Mouse (Mus musculus) heart, embryonic 15.5 days (tissue): ENCODE measurements around the gene Ager. TPM values are rescaled to one million over a fixed set of nuclear protein-coding genes. Genes with fewer than 3 reads are reported as not detected.

Experiments used
- ATAC-seq: fragments of 200-750 bp; cut with Nextera tagmentation; replicated peaks from 2 replicates; pipeline ENCODE4 v1.8.0; 2017; ENCODE audit warnings: low read depth, moderate TSS enrichment; ENCODE audit not compliant: insufficient number of reproducible peaks, insufficient read depth, low FRiP score
- H3K27ac ChIP-seq: fragments of 300-500 bp; sonication (generic); 2 replicates; pipeline ENCODE4 v1.5.1; 2015; ENCODE audit warnings: mild to moderate bottlenecking, inconsistent platforms
- H3K27me3 ChIP-seq: fragments of 300-500 bp; sonication (generic); 2 replicates; pipeline ENCODE4 v1.6.1; 2015; ENCODE audit warnings: inconsistent platforms
- H3K36me3 ChIP-seq: fragments of 300-500 bp; sonication (generic); 2 replicates; pipeline ENCODE4 v1.6.1; 2015; ENCODE audit warnings: mild to moderate bottlenecking, inconsistent platforms
- H3K4me1 ChIP-seq: fragments of 300-500 bp; sonication (generic); replicated peaks from 2 replicates; pipeline ENCODE4 v1.6.1; 2015; ENCODE audit warnings: inconsistent platforms
- H3K4me2 ChIP-seq: fragments of 300-500 bp; sonication (generic); 2 replicates; pipeline ENCODE4 v1.6.1; 2015; ENCODE audit warnings: inconsistent platforms, mild to moderate bottlenecking, moderate library complexity
- H3K4me3 ChIP-seq: fragments of 300-500 bp; sonication (generic); 2 replicates; pipeline ENCODE4 v1.5.1; 2015; ENCODE audit warnings: mild to moderate bottlenecking, inconsistent platforms
- H3K9ac ChIP-seq: fragments of 300-500 bp; sonication (generic); 2 replicates; pipeline ENCODE4 v1.6.1; 2015; ENCODE audit warnings: mild to moderate bottlenecking, inconsistent platforms
- H3K9me3 ChIP-seq: fragments of 300-500 bp; sonication (generic); replicated peaks from 2 replicates; pipeline ENCODE4 v1.6.1; 2016; ENCODE audit warnings: inconsistent platforms
- WGBS: fragments of 180-500 bp; shearing (Covaris S2); methylation state at CpG from one replicate; pipeline ENCODE4 v1.1.7; 2015; ENCODE audit warnings: mixed read lengths; 5-methylcytosine and 5-hydroxymethylcytosine counted together
- polyA plus RNA-seq: library from polyadenylated mRNA; unstranded; fragments of >200 nt; fragmentation: Nextera tagmentation; extraction: Ambion mirVana; gene quantifications from 2 replicates; pipeline ENCODE4 v1.2.1, GENCODE M21; 2015

The Ager gene
- polyA plus RNA-seq, 1 experiment from 2014 or later: 6.4 TPM

- H3K9ac ChIP-seq: peak within 1 kb of the TSS; percentile 40
- peak; percentile 72 for ATAC-seq
These were observed 33.6 kb upstream of the Ager start, which contains the start of gene Notch4 for GRCm38 (mm10) chr17:34564003-34564421. Gene Notch4 (plus strand): TSS chr17:34564268.

DNA sequence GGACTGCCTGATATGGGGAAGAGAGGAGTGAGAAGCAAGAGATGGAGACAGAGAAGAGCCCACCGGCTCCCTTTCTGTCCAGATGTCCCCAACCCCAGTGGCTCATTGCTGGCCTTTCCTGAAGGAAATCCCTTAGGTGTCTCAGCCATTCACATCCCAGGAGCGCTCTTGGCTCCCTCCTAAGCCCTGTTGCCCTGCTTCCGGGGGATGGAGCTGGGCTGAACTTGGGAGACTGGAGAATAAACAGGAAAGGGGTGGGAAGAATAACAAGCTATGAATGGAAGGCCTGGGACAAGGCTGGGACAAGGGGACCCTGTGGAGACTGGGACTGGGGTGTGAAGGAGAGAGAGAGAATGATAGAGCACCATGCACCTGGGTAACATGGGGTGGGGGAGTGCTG is 32.9 kb upstream of the Ager start:
- H3K36me3 ChIP-seq: no peaks in the 10 kb centered on the region
- 27% methylated on average over 3 of the region's 3 CpGs for WGBS
- peak overlapping the region; percentile 40; the same call in 1 of the 2 replicates for H3K9ac ChIP-seq
- peaks cover 13% of the 10 kb centered on the region for H3K4me1 ChIP-seq
- H3K27me3 ChIP-seq: peaks cover 4% of the 10 kb centered on the region; the same call in 1 of the 2 replicates
- peak overlapping the region; percentile 86 for H3K27ac ChIP-seq
- peak overlapping the region; percentile 49 for H3K4me2 ChIP-seq
- peak; percentile 54 for ATAC-seq
- peak overlapping the region; percentile 37 for H3K4me3 ChIP-seq
- H3K9me3 ChIP-seq: no peaks in the 10 kb centered on the region

More at GRCm38 (mm10) chr17:34564003-34564421, 33.6 kb upstream of the Ager start, which contains the start of gene Notch4:
- H3K4me3 ChIP-seq: peak within 1 kb of the TSS; percentile 37
- WGBS: 9% methylated on average over 6 of the region's 6 CpGs
- peaks cover 13% of the 10 kb centered on the region for H3K4me1 ChIP-seq
- H3K27me3 ChIP-seq: peaks cover 4% of the 10 kb centered on the region; the same call in 1 of the 2 replicates
- no peaks in the 10 kb centered on the region for H3K9me3 ChIP-seq
- no peaks in the 10 kb centered on the region for H3K36me3 ChIP-seq
- peak within 1 kb of the TSS; percentile 49 for H3K4me2 ChIP-seq
- H3K27ac ChIP-seq: peak within 1 kb of the TSS; percentile 86

GRCm38 (mm10) chr17:34567311-34567710 is 30.4 kb upstream of the Ager start:
- H3K36me3 ChIP-seq: no peaks in the 10 kb centered on the region
- peaks cover 4% of the 10 kb centered on the region; the same call in 1 of the 2 replicates for H3K27me3 ChIP-seq
- no peak for ATAC-seq
- H3K4me2 ChIP-seq: no peak overlapping the region
- H3K27ac ChIP-seq: no peak overlapping the region
- peaks cover 13% of the 10 kb centered on the region for H3K4me1 ChIP-seq
- no peaks in the 10 kb centered on the region for H3K9me3 ChIP-seq
- WGBS: 63% methylated on average over 9 of the region's 9 CpGs
- H3K9ac ChIP-seq: no peak overlapping the region
- H3K4me3 ChIP-seq: no peak overlapping the region

GRCm38 (mm10) chr17:34568421-34568820 is 29.2 kb upstream of the Ager start:
- ATAC-seq: no peak
- H3K4me3 ChIP-seq: no peak overlapping the region
- no peak overlapping the region for H3K27ac ChIP-seq
- H3K4me2 ChIP-seq: no peak overlapping the region
- peaks cover 4% of the 10 kb centered on the region; the same call in 1 of the 2 replicates for H3K27me3 ChIP-seq
- peaks cover 13% of the 10 kb centered on the region for H3K4me1 ChIP-seq
- no peaks in the 10 kb centered on the region for H3K9me3 ChIP-seq
- no peak overlapping the region for H3K9ac ChIP-seq
- WGBS: 75% methylated on average over 13 of the region's 13 CpGs
- H3K36me3 ChIP-seq: no peaks in the 10 kb centered on the region

DNA sequence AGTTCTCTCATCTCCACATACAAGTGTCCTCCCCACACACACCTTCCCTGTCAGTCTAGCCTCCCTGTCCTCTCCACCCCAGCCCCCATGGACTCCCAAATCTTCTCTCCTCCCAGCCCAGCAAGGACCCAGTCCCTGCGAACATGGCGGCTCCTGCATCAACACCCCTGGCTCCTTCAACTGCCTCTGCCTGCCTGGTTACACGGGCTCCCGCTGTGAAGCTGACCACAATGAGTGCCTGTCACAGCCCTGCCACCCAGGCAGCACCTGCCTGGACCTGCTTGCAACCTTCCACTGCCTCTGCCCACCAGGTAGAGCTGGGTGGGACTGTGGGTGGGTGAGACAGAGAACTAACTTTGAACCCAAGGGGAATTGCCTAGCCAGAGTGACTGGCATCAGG is 27.7 kb upstream of the Ager start:
- ATAC-seq: no peak
- Histone ChIP-seq H3K27me3 (peaks cover 4% of the 10 kb centered on the region; the same call in 1 of the 2 replicates), H3K27ac (no peak overlapping the region), H3K36me3 (no peaks in the 10 kb centered on the region), H3K9ac (no peak overlapping the region), H3K4me2 (no peak overlapping the region), H3K9me3 (no peaks in the 10 kb centered on the region), H3K4me3 (no peak overlapping the region), H3K4me1 (0 out of 2 replicates have a peak, but pooled peaks cover 2% of the 10 kb centered on the region)
- WGBS: 73% methylated on average over 4 of the region's 4 CpGs

- Histone ChIP-seq H3K36me3 (no peaks in the 10 kb centered on the region), H3K27ac (no peak overlapping the region)
- ATAC-seq: no peak
These were observed 25.8 kb upstream of the Ager start for GRCm38 (mm10) chr17:34571875-34572274.

GRCm38 (mm10) chr17:34572361-34572760 is 25.3 kb upstream of the Ager start:
- no peak overlapping the region for H3K27ac ChIP-seq
- H3K4me1 ChIP-seq: no peaks in the 10 kb centered on the region

More at GRCm38 (mm10) chr17:34571875-34572274, 25.8 kb upstream of the Ager start:
- no peak overlapping the region for H3K4me2 ChIP-seq
- H3K27me3 ChIP-seq: peaks cover 4% of the 10 kb centered on the region; the same call in 1 of the 2 replicates
- 23% methylated on average over 5 of the region's 5 CpGs for WGBS
- H3K9ac ChIP-seq: no peak overlapping the region
- H3K4me1 ChIP-seq: no peaks in the 10 kb centered on the region
- no peak overlapping the region for H3K4me3 ChIP-seq
- H3K9me3 ChIP-seq: no peaks in the 10 kb centered on the region

DNA sequence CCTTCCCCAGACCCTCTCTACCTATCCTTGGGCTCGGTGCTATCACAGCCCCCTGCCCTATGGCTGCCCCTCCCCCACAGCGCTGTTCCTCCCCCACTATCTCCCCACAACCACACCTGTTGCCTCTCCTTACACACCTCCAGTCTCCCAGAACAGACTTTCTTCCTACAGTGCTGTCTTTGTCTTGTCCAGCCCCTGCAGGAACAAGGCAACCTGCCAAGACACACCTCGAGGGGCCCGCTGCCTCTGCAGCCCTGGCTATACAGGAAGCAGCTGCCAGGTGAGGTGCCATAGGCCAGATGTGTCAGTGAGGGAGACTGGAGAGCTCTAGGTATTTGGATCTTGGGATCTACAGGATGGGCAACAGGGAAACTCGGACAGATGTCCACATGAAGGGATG is 21.1 kb upstream of the Ager start:
- H3K9ac ChIP-seq: no peak overlapping the region
- no peaks in the 10 kb centered on the region for H3K4me1 ChIP-seq
- H3K27ac ChIP-seq: no peak overlapping the region
- no peaks in the 10 kb centered on the region for H3K9me3 ChIP-seq
- no peaks in the 10 kb centered on the region for H3K36me3 ChIP-seq
- no peak overlapping the region for H3K4me3 ChIP-seq
- no peak for ATAC-seq
- no peak overlapping the region for H3K4me2 ChIP-seq
- 58% methylated on average over 5 of the region's 5 CpGs for WGBS
- H3K27me3 ChIP-seq: no peaks in the 10 kb centered on the region

More at GRCm38 (mm10) chr17:34572361-34572760, 25.3 kb upstream of the Ager start:
- Histone ChIP-seq H3K4me2 (no peak overlapping the region), H3K36me3 (no peaks in the 10 kb centered on the region), H3K27me3 (peaks cover 2% of the 10 kb centered on the region; the same call in 1 of the 2 replicates), H3K9ac (no peak overlapping the region), H3K9me3 (no peaks in the 10 kb centered on the region), H3K4me3 (no peak overlapping the region)
- 20% methylated on average over 15 of the region's 15 CpGs for WGBS
- ATAC-seq: no peak

DNA sequence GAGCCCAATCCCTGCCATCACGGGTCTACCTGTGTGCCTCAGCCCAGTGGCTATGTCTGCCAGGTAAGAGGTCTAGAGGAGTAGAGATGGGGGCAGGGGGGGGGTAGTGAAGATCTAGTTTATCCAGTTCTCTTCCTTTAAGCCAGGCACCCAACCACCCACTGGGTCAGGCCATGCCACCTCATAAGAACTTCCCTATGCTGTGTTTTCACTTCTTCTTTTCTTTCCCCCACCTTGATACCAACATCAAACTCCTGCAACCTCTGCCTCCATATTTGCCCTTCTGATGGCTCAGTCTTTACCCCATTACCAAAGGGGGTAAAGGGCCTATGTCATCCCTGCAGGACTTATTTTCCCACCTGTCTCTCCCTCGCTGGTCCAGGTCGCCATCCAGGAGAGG is 19.6 kb upstream of the Ager start:
- H3K27me3 ChIP-seq: no peaks in the 10 kb centered on the region
- no peaks in the 10 kb centered on the region for H3K4me1 ChIP-seq
- 91% methylated on average over 3 of the region's 3 CpGs for WGBS
- no peaks in the 10 kb centered on the region for H3K36me3 ChIP-seq
- no peak overlapping the region for H3K4me3 ChIP-seq
- H3K4me2 ChIP-seq: no peak overlapping the region
- ATAC-seq: no peak
- H3K9ac ChIP-seq: no peak overlapping the region
- no peak overlapping the region for H3K27ac ChIP-seq
- H3K9me3 ChIP-seq: no peaks in the 10 kb centered on the region

DNA sequence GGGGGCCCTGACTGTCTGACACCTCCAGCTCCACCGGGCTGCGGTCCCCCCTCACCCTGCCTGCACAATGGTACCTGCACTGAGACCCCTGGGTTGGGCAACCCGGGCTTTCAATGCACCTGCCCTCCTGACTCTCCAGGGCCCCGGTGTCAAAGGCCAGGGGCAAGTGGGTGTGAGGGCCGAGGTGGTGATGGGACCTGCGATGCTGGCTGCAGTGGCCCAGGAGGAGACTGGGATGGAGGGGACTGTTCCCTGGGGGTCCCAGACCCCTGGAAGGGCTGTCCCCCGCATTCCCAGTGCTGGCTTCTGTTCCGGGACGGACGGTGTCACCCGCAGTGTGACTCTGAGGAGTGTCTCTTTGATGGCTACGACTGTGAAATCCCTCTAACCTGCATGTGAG is 15.1 kb upstream of the Ager start:
- Histone ChIP-seq H3K9me3 (no peaks in the 10 kb centered on the region), H3K9ac (no peak overlapping the region), H3K27ac (no peak overlapping the region), H3K4me2 (no peak overlapping the region), H3K36me3 (no peaks in the 10 kb centered on the region), H3K4me1 (peaks cover 13% of the 10 kb centered on the region), H3K27me3 (peaks cover 3% of the 10 kb centered on the region; the same call in 1 of the 2 replicates), H3K4me3 (no peak overlapping the region)
- no peak for ATAC-seq
- 76% methylated on average over 12 of the region's 12 CpGs for WGBS

DNA sequence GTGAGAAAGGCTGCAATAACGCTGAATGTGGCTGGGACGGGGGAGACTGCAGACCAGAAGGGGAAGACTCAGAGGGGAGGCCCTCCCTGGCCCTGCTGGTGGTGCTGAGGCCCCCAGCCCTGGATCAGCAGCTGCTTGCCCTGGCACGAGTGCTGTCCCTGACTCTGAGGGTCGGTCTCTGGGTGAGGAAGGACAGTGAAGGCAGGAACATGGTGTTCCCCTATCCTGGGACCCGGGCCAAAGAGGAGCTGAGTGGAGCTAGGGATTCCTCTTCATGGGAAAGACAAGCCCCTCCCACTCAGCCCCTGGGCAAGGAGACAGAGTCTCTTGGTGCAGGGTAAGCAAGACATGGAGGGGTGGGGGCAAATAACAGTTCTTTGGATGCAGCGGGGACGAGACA is 14.3 kb upstream of the Ager start:
- 66% methylated on average over 7 of the region's 7 CpGs for WGBS
- no peak for ATAC-seq
- Histone ChIP-seq H3K36me3 (no peaks in the 10 kb centered on the region), H3K27ac (no peak overlapping the region), H3K4me3 (no peak overlapping the region), H3K9me3 (no peaks in the 10 kb centered on the region), H3K4me2 (no peak overlapping the region), H3K9ac (no peak overlapping the region), H3K27me3 (peaks cover 3% of the 10 kb centered on the region; the same call in 1 of the 2 replicates), H3K4me1 (peaks cover 19% of the 10 kb centered on the region)

- Histone ChIP-seq H3K36me3 (no peaks in the 10 kb centered on the region), H3K4me3 (no peak overlapping the region), H3K4me2 (no peak overlapping the region), H3K4me1 (peaks cover 23% of the 10 kb centered on the region), H3K27me3 (peaks cover 3% of the 10 kb centered on the region; the same call in 1 of the 2 replicates), H3K9me3 (no peaks in the 10 kb centered on the region), H3K9ac (no peak overlapping the region), H3K27ac (no peak overlapping the region)
- ATAC-seq: no peak
- WGBS: 88% methylated on average over 8 of the region's 8 CpGs
These were observed 13.8 kb upstream of the Ager start for GRCm38 (mm10) chr17:34583819-34584218.
